Mouse (Mus musculus) kidney, embryonic 14.5 days (tissue): ENCODE results near the gene Kdm5a. TPM values are rescaled to one million over a fixed set of nuclear protein-coding genes. Genes with fewer than 3 reads are reported as not detected.

Experiments
- ATAC-seq: fragments of 200-750 bp; cut with Nextera tagmentation; 2 replicates; pipeline ENCODE4 v1.8.0; 2017; ENCODE audit warnings: moderate number of reproducible peaks, mild to moderate bottlenecking, moderate TSS enrichment, moderate library complexity; ENCODE audit not compliant: low FRiP score, low TSS enrichment
- H3K27ac ChIP-seq: fragments of 300-500 bp; sonication (generic); 2 replicates; pipeline ENCODE4 v1.5.1; 2014; ENCODE audit warnings: low read depth, mild to moderate bottlenecking, low read length, moderate library complexity, mixed read lengths
- H3K27me3 ChIP-seq: fragments of 300-500 bp; sonication (generic); 2 replicates; pipeline ENCODE4 v1.6.1; 2014; ENCODE audit warnings: mild to moderate bottlenecking, low read length; ENCODE audit not compliant: control insufficient read depth, insufficient read depth
- H3K36me3 ChIP-seq: fragments of 300-500 bp; sonication (generic); 2 replicates; pipeline ENCODE4 v1.6.1; 2014; ENCODE audit warnings: low read length, mixed read lengths; ENCODE audit not compliant: control insufficient read depth, insufficient read depth
- H3K4me1 ChIP-seq: fragments of 300-500 bp; sonication (generic); 2 replicates; pipeline ENCODE4 v1.6.1; 2014; ENCODE audit warnings: low read length, mixed read lengths; ENCODE audit not compliant: control insufficient read depth, insufficient read depth
- H3K4me2 ChIP-seq: fragments of 300-500 bp; sonication (generic); replicated peaks from 2 replicates; pipeline ENCODE4 v1.6.1; 2014; ENCODE audit warnings: low read depth, mild to moderate bottlenecking, low read length
- H3K4me3 ChIP-seq: fragments of 300-500 bp; sonication (generic); 2 replicates; pipeline ENCODE4 v1.5.1; 2014; ENCODE audit warnings: mild to moderate bottlenecking, low read length
- H3K9ac ChIP-seq: fragments of 300-500 bp; sonication (generic); 2 replicates; pipeline ENCODE4 v1.6.1; 2014; ENCODE audit warnings: low read depth, mild to moderate bottlenecking, low read length, moderate library complexity
- H3K9me3 ChIP-seq: fragments of 300-500 bp; sonication (generic); 2 replicates; pipeline ENCODE4 v1.6.1; 2016; ENCODE audit warnings: low read length; ENCODE audit not compliant: control insufficient read depth
- WGBS: fragments of 180-500 bp; shearing (Covaris S2); extraction: QIAGEN DNeasy Blood & Tissue Kit; methylation state at CpG from one replicate; pipeline ENCODE4 v1.1.7; 2014; 5-methylcytosine and 5-hydroxymethylcytosine counted together
- polyA plus RNA-seq: library from polyadenylated mRNA; unstranded; fragments of >200 nt; fragmentation: Nextera tagmentation; extraction: Ambion mirVana; gene quantifications from 2 replicates; pipeline ENCODE4 v1.2.1, GENCODE M21; 2014

Kdm5a gene
- polyA plus RNA-seq, 1 experiment from 2014 or later, result 59.4 TPM

DNA sequence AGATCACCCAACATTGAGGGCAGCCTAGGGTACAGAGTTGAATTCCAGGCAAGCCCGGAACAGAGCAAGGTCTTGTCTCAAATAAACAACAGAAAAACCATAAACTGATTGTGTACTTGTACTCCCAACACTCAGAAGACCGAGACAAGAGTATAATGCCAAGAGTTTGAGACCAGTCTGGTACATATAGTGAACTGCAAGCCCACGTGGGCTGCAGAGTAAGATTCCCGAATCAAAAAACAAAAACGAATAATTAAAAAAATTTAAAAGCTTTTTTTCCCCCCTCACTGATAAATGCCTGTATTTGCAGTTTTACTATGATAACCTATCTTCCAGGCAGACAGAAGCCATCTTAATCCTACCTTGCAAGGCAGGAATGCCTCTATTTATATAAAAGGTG is 7.4 kb upstream of the Kdm5a start:
- H3K4me2 ChIP-seq, result peak overlapping the region; percentile 61
- H3K4me1 ChIP-seq, result peaks cover 7% of the 10 kb centered on the region; the same call in 1 of the 2 replicates
- H3K4me3 ChIP-seq, result peak overlapping the region; percentile 66
- 32% methylated on average over 5 of the region's 5 CpGs for WGBS
- H3K9ac ChIP-seq, result peak overlapping the region; percentile 72
- no peak for ATAC-seq
- no peaks in the 10 kb centered on the region for H3K9me3 ChIP-seq
- peaks cover 7% of the 10 kb centered on the region; the same call in 1 of the 2 replicates for H3K36me3 ChIP-seq
- no peaks in the 10 kb centered on the region for H3K27me3 ChIP-seq
- peak overlapping the region; percentile 88 for H3K27ac ChIP-seq

DNA sequence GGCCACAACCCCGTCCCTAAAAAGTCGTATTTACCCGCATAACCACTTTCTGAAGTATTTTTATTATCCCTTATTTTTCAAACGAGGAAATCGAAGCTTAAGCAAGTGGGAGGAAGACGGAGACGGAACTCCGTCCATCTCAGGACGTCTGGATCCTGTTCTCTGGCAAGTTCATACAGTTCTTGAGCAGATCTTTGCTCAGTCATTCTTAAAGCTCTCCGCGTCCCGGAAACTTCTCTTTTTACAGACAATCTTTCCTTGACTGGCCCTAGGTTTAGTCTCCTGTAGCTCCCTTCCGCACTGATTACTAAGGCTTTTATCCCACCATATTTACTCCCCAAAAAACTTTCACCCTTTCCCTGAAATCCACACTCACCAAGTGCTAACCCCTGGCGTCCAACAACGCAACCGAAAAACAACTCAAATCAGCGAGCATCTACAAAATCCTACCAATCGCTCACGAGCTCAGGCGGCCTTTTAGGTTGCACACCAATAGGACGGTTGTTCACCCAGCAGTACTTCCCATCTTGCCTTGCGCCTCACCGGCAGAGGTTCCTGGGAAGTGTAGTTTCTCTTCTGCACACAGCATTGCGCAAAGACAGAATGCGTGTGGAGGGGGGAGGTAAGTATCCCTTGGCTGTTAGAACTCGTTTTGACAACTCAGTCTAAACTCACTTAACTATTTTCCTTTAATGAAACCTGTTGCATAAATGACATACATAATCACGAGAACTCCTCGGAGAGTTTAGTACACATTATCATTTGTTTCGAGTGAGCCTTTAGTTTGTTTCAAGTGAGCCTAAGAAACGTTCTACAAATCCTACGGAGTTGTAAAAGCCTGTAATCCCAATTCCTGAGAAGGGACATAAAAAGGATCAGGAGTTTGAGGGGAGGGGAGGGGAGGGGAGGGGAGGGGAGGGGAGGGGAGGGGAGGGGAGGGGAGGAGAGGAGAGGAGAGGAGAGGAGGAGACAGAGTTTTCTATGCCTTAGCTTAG is 6.7 kb upstream of the Kdm5a start:
- 1% methylated on average over 31 of the region's 31 CpGs for WGBS
- H3K9ac ChIP-seq, result peak overlapping the region; percentile 72
- peaks cover 7% of the 10 kb centered on the region; the same call in 1 of the 2 replicates for H3K4me1 ChIP-seq
- peak overlapping the region; percentile 88 for H3K27ac ChIP-seq
- H3K4me2 ChIP-seq, result peak overlapping the region; percentile 61
- H3K36me3 ChIP-seq, result peaks cover 7% of the 10 kb centered on the region; the same call in 1 of the 2 replicates
- ATAC-seq, result peak; percentile 96
- H3K4me3 ChIP-seq, result peak overlapping the region; percentile 66
- no peaks in the 10 kb centered on the region for H3K27me3 ChIP-seq
- H3K9me3 ChIP-seq, result no peaks in the 10 kb centered on the region

GRCm38 (mm10) chr6:120362124-120362523 is 1.8 kb upstream of the Kdm5a start:
- Histone ChIP-seq H3K9me3 (no peaks in the 10 kb centered on the region), H3K27me3 (no peaks in the 10 kb centered on the region), H3K9ac (no peak overlapping the region), H3K27ac (no peak overlapping the region), H3K4me3 (no peak overlapping the region), H3K36me3 (0 out of 2 replicates have a peak, but pooled peaks cover 2% of the 10 kb centered on the region), H3K4me2 (no peak overlapping the region), H3K4me1 (peaks cover 9% of the 10 kb centered on the region)
- WGBS, result 99% methylated on average over 2 of the region's 2 CpGs
- ATAC-seq, result no peak

- WGBS, result 24% methylated on average over 15 of the region's 15 CpGs
- H3K4me2 ChIP-seq, result peak overlapping the region; percentile 91
- ATAC-seq, result 0 out of 2 replicates have a peak, but pooled peaks have one; percentile 4
Measured at GRCm38 (mm10) chr6:120362774-120363687, 893 bp upstream of the Kdm5a start.

GRCm38 (mm10) chr6:120364523-120364905 is 590 bp downstream of the Kdm5a start:
- peak overlapping the region; percentile 91 for H3K4me2 ChIP-seq
- peak overlapping the region; percentile 99 for H3K4me3 ChIP-seq
- peak; percentile 53 for ATAC-seq
- H3K27ac ChIP-seq, result peak overlapping the region; percentile 96
- peak overlapping the region; percentile 92 for H3K9ac ChIP-seq
- WGBS, result under 1% methylated on average over 31 of the region's 31 CpGs
- H3K9me3 ChIP-seq, result no peaks in the 10 kb centered on the region
- H3K27me3 ChIP-seq, result no peaks in the 10 kb centered on the region
- H3K36me3 ChIP-seq, result peaks cover 23% of the 10 kb centered on the region
- peaks cover 9% of the 10 kb centered on the region for H3K4me1 ChIP-seq

More at GRCm38 (mm10) chr6:120362774-120363687, 893 bp upstream of the Kdm5a start:
- Histone ChIP-seq H3K9ac (peak overlapping the region; percentile 92), H3K4me3 (peak overlapping the region; percentile 99), H3K36me3 (peaks cover 9% of the 10 kb centered on the region; the same call in 1 of the 2 replicates), H3K27me3 (no peaks in the 10 kb centered on the region), H3K27ac (peak overlapping the region; percentile 96), H3K4me1 (peaks cover 9% of the 10 kb centered on the region), H3K9me3 (no peaks in the 10 kb centered on the region)

- Histone ChIP-seq H3K27ac (no peak overlapping the region; the same call in 1 of the 2 replicates), H3K4me2 (peak overlapping the region; percentile 91), H3K4me3 (peak overlapping the region; percentile 99), H3K9ac (peak overlapping the region; percentile 92), H3K4me1 (peaks cover 9% of the 10 kb centered on the region), H3K27me3 (no peaks in the 10 kb centered on the region), H3K36me3 (peaks cover 28% of the 10 kb centered on the region), H3K9me3 (no peaks in the 10 kb centered on the region)
- no peak for ATAC-seq
- WGBS, result 2% methylated on average over 15 of the region's 15 CpGs
Measured at GRCm38 (mm10) chr6:120365051-120365450, 1.1 kb downstream of the Kdm5a start.

DNA sequence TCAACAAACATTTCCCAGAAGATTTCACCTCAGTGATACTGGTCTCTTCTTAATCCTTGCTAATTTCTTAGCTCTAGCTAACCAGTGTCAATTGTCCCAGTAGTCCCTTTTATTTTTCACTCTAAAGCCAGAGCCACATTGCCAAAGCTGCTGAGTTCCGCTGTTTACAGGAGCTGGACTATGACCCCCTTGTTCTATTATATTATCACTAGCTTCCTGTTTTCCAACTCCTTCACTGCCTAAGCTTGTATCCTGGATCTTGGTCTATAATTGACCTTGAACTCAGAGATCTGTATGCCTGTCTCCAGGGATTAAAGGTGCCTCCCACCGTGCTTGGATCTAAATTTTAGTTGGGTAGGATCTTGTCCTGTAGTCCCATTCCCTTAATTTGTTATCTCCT is 12.8 kb downstream of the Kdm5a start:
- no peaks in the 10 kb centered on the region for H3K4me1 ChIP-seq

GRCm38 (mm10) chr6:120390054-120390453 is 26.1 kb downstream of the Kdm5a start:
- H3K9me3 ChIP-seq, result no peaks in the 10 kb centered on the region
- peaks cover 74% of the 10 kb centered on the region for H3K36me3 ChIP-seq
- no peak for ATAC-seq
- no peak overlapping the region for H3K4me3 ChIP-seq
- no peak overlapping the region for H3K9ac ChIP-seq
- 87% methylated on average over 3 of the region's 3 CpGs for WGBS
- H3K4me1 ChIP-seq, result no peaks in the 10 kb centered on the region
- H3K27me3 ChIP-seq, result no peaks in the 10 kb centered on the region
- no peak overlapping the region for H3K27ac ChIP-seq
- no peak overlapping the region for H3K4me2 ChIP-seq

More for the DNA sequence above, 12.8 kb downstream of the Kdm5a start:
- no peak for ATAC-seq
- no peak overlapping the region for H3K27ac ChIP-seq
- no peak overlapping the region for H3K9ac ChIP-seq
- no peak overlapping the region for H3K4me2 ChIP-seq
- no peaks in the 10 kb centered on the region for H3K9me3 ChIP-seq
- H3K36me3 ChIP-seq, result peaks cover 77% of the 10 kb centered on the region
- no peaks in the 10 kb centered on the region for H3K27me3 ChIP-seq
- WGBS, result 99% methylated on average over 2 of the region's 2 CpGs
- no peak overlapping the region for H3K4me3 ChIP-seq
